Mouse (Mus musculus) ES-Bruce4 (cell line): Measurements from ENCODE around the gene Mmgt2. TPM values are rescaled to one million over a fixed set of nuclear protein-coding genes. Genes with fewer than 3 reads are reported as not detected.

Source experiments
- H3K27ac ChIP-seq: 2 replicates; pipeline ENCODE4 v1.5.1; 2012; ENCODE audit warnings: low read length, inconsistent platforms; ENCODE audit not compliant: insufficient read depth
- H3K27me3 ChIP-seq: 2 replicates; pipeline ENCODE4 v1.6.1; 2012; ENCODE audit warnings: mild to moderate bottlenecking, low read length, inconsistent platforms; ENCODE audit not compliant: control insufficient read depth, poor library complexity, insufficient read depth, severe bottlenecking
- H3K36me3 ChIP-seq: 2 replicates; pipeline ENCODE4 v1.6.1; 2012; ENCODE audit warnings: inconsistent platforms, mild to moderate bottlenecking, low read length, moderate library complexity; ENCODE audit not compliant: control insufficient read depth, poor library complexity, insufficient read depth, severe bottlenecking
- H3K4me1 ChIP-seq: one replicate; pipeline ENCODE4 v1.8.1; 2011; ENCODE audit warnings: low read length; ENCODE audit not compliant: control insufficient read depth, insufficient read depth
- H3K4me3 ChIP-seq: 2 replicates; pipeline ENCODE4 v1.5.1; 2011; ENCODE audit warnings: low read depth, mild to moderate bottlenecking, low read length
- H3K9ac ChIP-seq: 2 replicates; pipeline ENCODE4 v1.6.1; 2012; ENCODE audit warnings: low read depth, mild to moderate bottlenecking, inconsistent platforms; ENCODE audit not compliant: poor library complexity, severe bottlenecking
- H3K9me3 ChIP-seq: replicated peaks from 2 replicates; pipeline ENCODE4 v1.6.1; 2012; ENCODE audit warnings: mild to moderate bottlenecking, low read length, inconsistent platforms; ENCODE audit not compliant: control insufficient read depth, poor library complexity, insufficient read depth, severe bottlenecking
- CTCF ChIP-seq: IDR thresholded peaks from one replicate; pipeline ENCODE4 v1.8.1; 2011; ENCODE audit warnings: low read depth, low read length
- EP300 ChIP-seq: IDR thresholded peaks from 2 replicates; pipeline ENCODE4 v1.6.1; 2011; ENCODE audit warnings: low read depth, low read length; ENCODE audit not compliant: insufficient read depth
- POLR2A ChIP-seq: IDR thresholded peaks from one replicate; pipeline ENCODE4 v1.8.1; 2011; ENCODE audit warnings: low read length; ENCODE audit not compliant: insufficient read depth
- polyA plus RNA-seq: library from polyadenylated mRNA; stranded (reverse); fragments of >200 nt; gene quantifications from 2 replicates; pipeline ENCODE4 v1.2.4, GENCODE M21; 2011; ENCODE audit warnings: low read depth; ENCODE audit not compliant: missing spikeins, insufficient read depth, insufficient read length

Gene Mmgt2
- polyA plus RNA-seq, 1 experiment, result 12.6 TPM

DNA sequence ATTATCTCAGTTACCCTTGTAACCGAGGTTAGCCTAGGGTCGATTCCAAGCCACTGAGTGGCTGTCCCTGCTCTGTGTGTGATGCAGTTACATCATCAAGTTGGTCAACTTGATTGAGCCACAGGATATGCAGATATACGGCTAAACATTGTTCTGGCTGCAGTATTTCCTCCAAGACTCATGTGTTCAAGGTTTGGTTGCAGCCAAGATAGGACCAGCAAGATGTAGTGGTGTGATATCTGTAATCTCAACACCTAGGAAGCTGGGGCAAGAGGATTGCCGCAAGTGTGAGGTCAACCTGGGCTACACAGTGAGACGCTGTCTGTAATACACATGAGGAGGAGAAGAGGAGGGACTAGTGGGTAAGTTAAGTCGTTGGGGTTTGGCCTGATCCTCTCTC lies 15.8 kb downstream of the Mmgt2 start:
- Histone ChIP-seq H3K36me3 (no peaks in the 10 kb centered on the region), H3K27ac (no peak overlapping the region)
- TF ChIP-seq POLR2A (no peak), EP300 (no peak), CTCF (no peak)

DNA sequence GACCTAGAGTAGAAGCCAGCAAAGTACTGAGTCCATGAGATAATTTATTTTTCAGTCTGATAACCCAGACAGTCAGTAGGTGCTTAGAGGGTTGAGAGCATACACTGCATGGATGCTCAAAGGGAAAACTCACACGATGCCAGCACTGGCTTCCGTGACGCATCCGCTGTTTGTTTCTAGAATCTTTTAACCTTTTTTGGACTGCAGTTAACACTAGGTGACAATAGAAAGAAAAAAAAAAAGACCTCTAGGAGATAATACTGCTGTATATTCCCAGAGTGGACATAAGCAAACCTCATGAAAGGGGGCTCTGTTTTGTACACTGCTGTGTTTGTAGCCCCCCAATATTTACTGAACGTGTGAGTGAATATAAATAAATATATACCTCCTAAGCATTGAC lies 20.5 kb downstream of the Mmgt2 start:
- no peaks in the 10 kb centered on the region for H3K27me3 ChIP-seq
- H3K4me1 ChIP-seq, result no peaks in the 10 kb centered on the region
- no peak overlapping the region for H3K9ac ChIP-seq
- H3K9me3 ChIP-seq, result no peaks in the 10 kb centered on the region
- no peaks in the 10 kb centered on the region for H3K36me3 ChIP-seq
- H3K4me3 ChIP-seq, result no peak overlapping the region
- H3K27ac ChIP-seq, result no peak overlapping the region
- TF ChIP-seq POLR2A, result no peak
- no peak for TF ChIP-seq CTCF
- no peak for TF ChIP-seq EP300

More for the DNA sequence above, 15.8 kb downstream of the Mmgt2 start:
- H3K9ac ChIP-seq, result no peak overlapping the region
- no peak overlapping the region for H3K4me3 ChIP-seq
- H3K4me1 ChIP-seq, result no peaks in the 10 kb centered on the region
- H3K27me3 ChIP-seq, result no peaks in the 10 kb centered on the region
- no peaks in the 10 kb centered on the region for H3K9me3 ChIP-seq

DNA sequence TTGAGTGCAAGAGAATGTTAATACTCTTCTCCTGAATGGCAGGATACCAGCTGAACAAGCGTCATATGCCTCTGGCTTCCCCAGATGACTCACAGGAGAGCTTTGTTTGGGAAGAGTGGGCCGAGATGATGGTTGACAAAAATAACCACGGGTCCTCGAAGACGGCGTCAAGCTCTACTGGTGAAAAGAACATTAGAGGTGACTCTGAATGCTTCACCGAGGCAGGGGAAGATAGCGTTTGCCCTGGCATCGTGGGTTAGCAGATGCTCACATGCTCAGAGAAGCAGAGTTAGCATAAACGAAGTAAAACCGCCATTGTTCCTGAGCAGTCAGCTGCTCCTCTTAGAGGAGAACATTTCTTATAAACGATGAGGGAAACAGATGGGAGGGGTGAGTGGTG lies 21.0 kb downstream of the Mmgt2 start:
- Histone ChIP-seq H3K4me1 (no peaks in the 10 kb centered on the region), H3K27ac (no peak overlapping the region), H3K9ac (no peak overlapping the region), H3K27me3 (no peaks in the 10 kb centered on the region), H3K9me3 (no peaks in the 10 kb centered on the region), H3K4me3 (no peak overlapping the region), H3K36me3 (no peaks in the 10 kb centered on the region)
- TF ChIP-seq POLR2A (no peak), EP300 (no peak), CTCF (no peak)

DNA sequence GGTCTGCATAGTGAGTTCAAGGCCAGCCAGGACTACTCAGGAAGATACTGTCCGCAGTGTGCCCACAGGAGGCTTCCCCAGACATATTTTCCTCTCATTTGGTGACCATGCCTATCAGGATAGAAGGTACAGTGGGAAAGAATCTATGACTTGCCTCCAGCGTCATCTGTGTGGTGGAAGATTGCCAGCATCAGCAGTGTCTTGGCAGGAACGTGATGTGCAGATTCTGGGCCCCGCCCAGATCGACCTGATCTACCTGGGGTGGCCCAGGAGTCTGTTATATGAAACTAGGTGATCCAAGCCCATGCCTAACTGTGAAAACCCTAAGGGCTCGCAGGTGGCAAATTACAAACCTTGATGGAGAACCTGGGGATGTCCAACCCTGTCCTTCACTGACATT lies 21.5 kb downstream of the Mmgt2 start:
- no peaks in the 10 kb centered on the region for H3K9me3 ChIP-seq
- H3K4me3 ChIP-seq, result no peak overlapping the region
- no peaks in the 10 kb centered on the region for H3K4me1 ChIP-seq
- TF ChIP-seq POLR2A (no peak), EP300 (no peak), CTCF (no peak)
- H3K36me3 ChIP-seq, result no peaks in the 10 kb centered on the region
- H3K27me3 ChIP-seq, result no peaks in the 10 kb centered on the region
- H3K9ac ChIP-seq, result no peak overlapping the region
- H3K27ac ChIP-seq, result no peak overlapping the region

DNA sequence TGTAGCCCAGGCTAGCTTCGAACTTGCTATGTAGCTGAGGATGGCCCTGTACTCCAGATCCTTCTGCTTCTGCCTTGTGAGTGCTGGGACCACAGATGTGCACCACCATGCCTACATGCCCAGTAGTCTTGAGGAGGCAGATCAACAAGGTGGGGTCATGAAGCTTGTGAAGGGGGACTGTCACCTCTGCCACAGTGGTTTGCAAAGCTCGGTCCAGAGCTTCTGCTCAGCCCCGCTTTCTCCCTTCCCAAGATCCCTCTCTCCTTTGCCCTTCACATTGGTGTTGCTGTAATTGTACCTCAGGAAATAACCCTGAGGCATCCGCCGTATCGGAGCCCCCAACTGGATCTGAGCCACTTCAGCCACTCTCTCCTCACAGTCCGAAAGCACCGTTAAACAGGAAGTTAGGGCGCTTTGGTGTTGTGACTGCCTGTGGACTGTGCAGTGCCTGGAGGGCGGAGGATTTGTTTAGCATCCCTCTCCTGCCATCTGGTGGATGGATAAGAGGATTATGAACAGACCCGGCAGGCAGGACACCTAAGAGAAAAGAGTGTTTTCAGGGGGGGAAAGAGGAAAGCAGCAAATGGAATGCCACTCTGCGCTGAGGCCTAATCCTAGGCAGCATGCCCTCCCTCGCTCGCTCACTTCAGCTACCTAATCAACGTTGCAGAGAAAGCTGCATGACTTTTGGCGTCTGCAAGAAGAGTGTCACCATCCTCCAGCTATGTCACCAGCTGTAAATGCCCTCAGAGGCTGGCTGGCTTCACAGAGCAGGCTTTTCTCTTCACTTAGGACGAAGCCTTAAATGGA lies 27.2 kb downstream of the Mmgt2 start:
- Histone ChIP-seq H3K36me3 (no peaks in the 10 kb centered on the region), H3K4me1 (no peaks in the 10 kb centered on the region), H3K9me3 (no peaks in the 10 kb centered on the region), H3K4me3 (peak overlapping the region; percentile 16; the same call in 1 of the 2 replicates), H3K27me3 (no peaks in the 10 kb centered on the region), H3K9ac (no peak overlapping the region), H3K27ac (no peak overlapping the region)
- TF ChIP-seq POLR2A, result no peak
- TF ChIP-seq CTCF, result peak; percentile 71

DNA sequence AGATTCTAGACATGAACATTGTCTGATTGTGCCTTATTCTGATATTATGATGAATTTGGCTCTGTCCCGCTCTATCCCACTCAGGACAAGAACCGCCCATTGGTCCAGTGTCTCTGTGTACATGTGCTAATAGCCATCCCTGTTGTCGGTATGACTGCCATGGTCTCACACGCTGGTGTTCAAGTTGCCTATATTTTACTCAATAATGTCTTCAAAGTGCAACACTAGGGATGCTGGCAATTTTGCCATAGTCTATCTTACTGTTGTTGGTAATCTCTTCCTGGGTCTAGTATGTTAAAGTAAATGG lies 27.8 kb downstream of the Mmgt2 start:
- Histone ChIP-seq H3K4me1 (no peaks in the 10 kb centered on the region), H3K4me3 (no peak overlapping the region), H3K9me3 (no peaks in the 10 kb centered on the region), H3K9ac (no peak overlapping the region), H3K27me3 (no peaks in the 10 kb centered on the region), H3K27ac (no peak overlapping the region), H3K36me3 (no peaks in the 10 kb centered on the region)
- TF ChIP-seq POLR2A, result no peak
- TF ChIP-seq EP300, result no peak
- TF ChIP-seq CTCF, result no peak
